Mouse (Mus musculus): Measurements from ENCODE around the gene Chchd2. TPM values are rescaled to one million over a fixed set of nuclear protein-coding genes. Genes with fewer than 3 reads are reported as not detected.

Chchd2 gene
- polyA plus RNA-seq, 1 experiment from 2014 or later, result 519 TPM

GRCm38 (mm10) chr5:129846752-129847557 is 40.3 kb downstream of the Chchd2 start, which contains the start of gene Sumf2:
TSS of gene Sumf2 (plus strand) at chr5:129846986.
- H3K4me2 ChIP-seq, result peak within 1 kb of the TSS; percentile 83

GRCm38 (mm10) chr5:129844848-129845247 is 42.4 kb downstream of the Chchd2 start:
- H3K4me3 ChIP-seq (replicated peaks), result no peak overlapping the region
- no peaks in the 10 kb centered on the region for H3K9me3 ChIP-seq (replicated peaks)
- no peak overlapping the region for H3K27ac ChIP-seq (replicated peaks)
- WGBS (ENCODE audit: insufficient replicate concordance), result 84% methylated on average over 5 of the region's 5 CpGs
- H3K9ac ChIP-seq, result no peak overlapping the region
- H3K36me3 ChIP-seq (replicated peaks), result peaks cover 30% of the 10 kb centered on the region
- H3K4me1 ChIP-seq (replicated peaks), result peaks cover 20% of the 10 kb centered on the region
- no peak for ATAC-seq (ENCODE audit: insufficient read depth)
- no peak overlapping the region for H3K4me2 ChIP-seq
- no peaks in the 10 kb centered on the region for H3K27me3 ChIP-seq

More at GRCm38 (mm10) chr5:129846752-129847557, 40.3 kb downstream of the Chchd2 start, which contains the start of gene Sumf2:
- Histone ChIP-seq H3K27ac (replicated peaks) (peak within 1 kb of the TSS; percentile 80), H3K4me1 (replicated peaks) (peaks cover 20% of the 10 kb centered on the region), H3K36me3 (replicated peaks) (peaks cover 36% of the 10 kb centered on the region), H3K4me3 (replicated peaks) (peak within 1 kb of the TSS; percentile 74), H3K27me3 (no peaks in the 10 kb centered on the region), H3K9me3 (replicated peaks) (no peaks in the 10 kb centered on the region), H3K9ac (peak within 1 kb of the TSS; percentile 71)
- ATAC-seq (ENCODE audit: insufficient read depth), result peak; percentile 98
- 6% methylated on average over 22 of the region's 22 CpGs for WGBS (ENCODE audit: insufficient replicate concordance)

Other genes with a start within 250 kb of the Chchd2 start
- gene Zfp11, start 217.4 kb downstream of the Chchd2 start, polyA plus RNA-seq (2015; fragmentation: Nextera tagmentation; extraction: Ambion mirVana), result 0.60 and 0.79 TPM in 2 replicates
- not detected in 2 replicates for gene Sept14, start 179.0 kb downstream of the Chchd2 start, polyA plus RNA-seq (2015; fragmentation: Nextera tagmentation; extraction: Ambion mirVana)
- 91.3 and 95.5 TPM in 2 replicates for gene Mrps17, start 172.0 kb downstream of the Chchd2 start, polyA plus RNA-seq (2015; fragmentation: Nextera tagmentation; extraction: Ambion mirVana)
- gene Nipsnap2, start 162.4 kb downstream of the Chchd2 start, polyA plus RNA-seq (2015; fragmentation: Nextera tagmentation; extraction: Ambion mirVana), result 20.2 and 23.1 TPM in 2 replicates
- 84.1 and 86.5 TPM in 2 replicates for gene Psph, start 100.0 kb downstream of the Chchd2 start, polyA plus RNA-seq (2015; fragmentation: Nextera tagmentation; extraction: Ambion mirVana)
- 17.6 and 18.5 TPM in 2 replicates for gene Sumf2, start 40.5 kb downstream of the Chchd2 start, polyA plus RNA-seq (2015; fragmentation: Nextera tagmentation; extraction: Ambion mirVana)
- gene Zbed5, start 8.3 kb upstream of the Chchd2 start, polyA plus RNA-seq (2015; fragmentation: Nextera tagmentation; extraction: Ambion mirVana), result 0.62 and 0.69 TPM in 2 replicates
- gene Phkg1, start 11.1 kb upstream of the Chchd2 start, polyA plus RNA-seq (2015; fragmentation: Nextera tagmentation; extraction: Ambion mirVana), result 0.10 and 0.20 TPM in 2 replicates
- gene Nupr1l, start 21.1 kb upstream of the Chchd2 start, polyA plus RNA-seq (2015; fragmentation: Nextera tagmentation; extraction: Ambion mirVana), result 0.29 and 0.67 TPM in 2 replicates
- gene Vkorc1l1, start 54.5 kb upstream of the Chchd2 start, polyA plus RNA-seq (2015; fragmentation: Nextera tagmentation; extraction: Ambion mirVana), result 18.4 and 21.7 TPM in 2 replicates
- 32.5 and 34.1 TPM in 2 replicates for gene Gusb, start 115.6 kb upstream of the Chchd2 start, polyA plus RNA-seq (2015; fragmentation: Nextera tagmentation; extraction: Ambion mirVana)
- 53.1 and 57.8 TPM in 2 replicates for gene Asl, start 141.8 kb upstream of the Chchd2 start, polyA plus RNA-seq (2015; fragmentation: Nextera tagmentation; extraction: Ambion mirVana)
- gene Crcp, start 141.8 kb upstream of the Chchd2 start, polyA plus RNA-seq (2015; fragmentation: Nextera tagmentation; extraction: Ambion mirVana), result 23.1 and 24.0 TPM in 2 replicates
- 22.6 and 23.0 TPM in 2 replicates for gene Tpst1, start 185.9 kb upstream of the Chchd2 start, polyA plus RNA-seq (2015; fragmentation: Nextera tagmentation; extraction: Ambion mirVana)

Measured in liver, embryonic 15.5 days (tissue).